Mouse (Mus musculus): ENCODE data around the gene Ccdc177.

The Ccdc177 gene

GRCm38 (mm10) chr12:80736464-80737282 is 23.8 kb downstream of the Ccdc177 start:
- DNase-seq (ENCODE audit: extremely low read depth, low read depth): peak; percentile 46

- DNase-seq (ENCODE audit: extremely low read depth, low read depth): peak; percentile 65
These were observed 25.7 kb downstream of the Ccdc177 start for GRCm38 (mm10) chr12:80734526-80735470.

GRCm38 (mm10) chr12:80730567-80730966 is 29.9 kb downstream of the Ccdc177 start:
- no peak for DNase-seq (ENCODE audit: extremely low read depth, low read depth)

GRCm38 (mm10) chr12:80729758-80730530 is 30.5 kb downstream of the Ccdc177 start:
- DNase-seq (ENCODE audit: extremely low read depth, low read depth): no peak

- DNase-seq (ENCODE audit: extremely low read depth, low read depth): no peak
These were observed 31.7 kb downstream of the Ccdc177 start for GRCm38 (mm10) chr12:80728814-80729213.

GRCm38 (mm10) chr12:80728207-80728606 is 32.3 kb downstream of the Ccdc177 start:
- DNase-seq (ENCODE audit: extremely low read depth, low read depth): no peak

- DNase-seq (ENCODE audit: extremely low read depth, low read depth): peak; percentile 48
These were observed 35.5 kb downstream of the Ccdc177 start for GRCm38 (mm10) chr12:80724853-80725559.

- DNase-seq (ENCODE audit: extremely low read depth, low read depth): no peak
These were observed 39.0 kb downstream of the Ccdc177 start for GRCm38 (mm10) chr12:80721458-80721857.

- DNase-seq (ENCODE audit: extremely low read depth, low read depth): no peak
These were observed 40.0 kb downstream of the Ccdc177 start for GRCm38 (mm10) chr12:80720507-80720906.

GRCm38 (mm10) chr12:80719141-80719540 is 41.3 kb downstream of the Ccdc177 start:
- no peak for DNase-seq (ENCODE audit: extremely low read depth, low read depth)

- no peak for DNase-seq (ENCODE audit: extremely low read depth, low read depth)
These were observed 44.6 kb downstream of the Ccdc177 start for GRCm38 (mm10) chr12:80715915-80716314.

GRCm38 (mm10) chr12:80706915-80707604 is 53.4 kb downstream of the Ccdc177 start:
- DNase-seq (ENCODE audit: extremely low read depth, low read depth): no peak

- DNase-seq (ENCODE audit: extremely low read depth, low read depth): no peak
These were observed 54.1 kb downstream of the Ccdc177 start for GRCm38 (mm10) chr12:80706208-80706914.

Data from MEL-GATA-1-ER (cell line).